Mouse (Mus musculus) hematopoietic stem cell, adult 5-6 weeks (primary cell): Measurements from ENCODE around the gene Dhx15. TPM values are rescaled to one million over a fixed set of nuclear protein-coding genes. Genes with fewer than 3 reads are reported as not detected.
"Not testable (repeated sequence)": the region's sequence is repeated elsewhere in the genome, so short reads cannot be mapped to it uniquely, and the experiment has no call there.

ENCODE experiments used
- ATAC-seq, 2 experiments: fragments of 125-278 bp in 1 of 2; replicated peaks in 1 of 2; 2 replicates each; pipeline ENCODE4 v1.8.0; 2016 to 2017; ENCODE audit warnings: inconsistent platforms in 2 of 2, mild to moderate bottlenecking in 2 of 2, moderate number of reproducible peaks in 2 of 2, low read depth in 1 of 2, moderate TSS enrichment in 1 of 2; ENCODE audit not compliant: low FRiP score in 2 of 2, poor library complexity in 2 of 2, severe bottlenecking in 2 of 2, insufficient read depth in 1 of 2, low TSS enrichment in 1 of 2
- total RNA-seq: library from RNA; stranded (forward); fragments of 172-1452, 232-1000 nt; gene quantifications from 2 replicates; pipeline ENCODE4 v1.2.3, GENCODE M21; 2017

The Dhx15 gene
- 389 and 402 TPM in 2 replicates for total RNA-seq

DNA sequence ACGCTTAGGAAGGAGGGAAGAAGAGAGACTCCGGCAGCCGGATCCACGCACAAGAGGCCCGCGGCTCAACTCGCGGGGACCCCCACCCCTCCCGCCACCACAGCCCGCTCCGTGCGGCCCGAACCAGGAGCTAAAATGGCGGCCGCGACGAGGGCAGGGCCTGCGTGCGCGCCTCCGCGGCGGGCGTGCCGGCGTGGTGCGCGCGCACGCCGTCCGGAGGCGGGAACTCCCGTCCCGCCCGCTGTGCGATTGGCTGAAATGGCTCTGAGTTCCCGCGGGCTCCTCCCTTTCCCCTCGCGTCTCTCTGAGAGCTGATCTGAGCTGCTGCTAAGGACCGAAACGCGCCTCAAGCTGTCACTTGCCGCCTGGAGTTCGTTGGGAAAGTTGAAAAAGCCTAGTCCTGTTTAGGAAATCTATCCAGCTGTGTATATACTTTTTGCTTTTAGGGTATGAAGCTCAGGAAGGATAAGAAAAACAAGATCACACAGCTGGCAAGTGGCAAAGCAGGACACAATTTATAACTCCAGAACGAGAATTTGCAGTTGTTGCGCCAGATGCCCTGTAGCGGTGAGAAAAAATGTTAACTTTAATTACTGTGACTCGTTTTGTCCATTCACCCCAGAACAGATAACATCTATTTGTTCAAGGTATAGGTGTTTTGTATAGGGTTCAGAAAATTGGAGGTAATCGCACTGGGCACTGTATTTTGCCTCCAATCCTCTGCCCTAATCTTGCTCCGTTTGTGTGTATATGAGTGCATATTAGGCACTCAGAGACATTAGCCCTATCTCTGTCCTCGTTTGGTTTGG is at the start of gene Dhx15:
Dhx15 (minus strand) TSS at position 144 of the 809 bp plus-strand sequence.
- peak; percentile 93 to 95 for ATAC-seq

DNA sequence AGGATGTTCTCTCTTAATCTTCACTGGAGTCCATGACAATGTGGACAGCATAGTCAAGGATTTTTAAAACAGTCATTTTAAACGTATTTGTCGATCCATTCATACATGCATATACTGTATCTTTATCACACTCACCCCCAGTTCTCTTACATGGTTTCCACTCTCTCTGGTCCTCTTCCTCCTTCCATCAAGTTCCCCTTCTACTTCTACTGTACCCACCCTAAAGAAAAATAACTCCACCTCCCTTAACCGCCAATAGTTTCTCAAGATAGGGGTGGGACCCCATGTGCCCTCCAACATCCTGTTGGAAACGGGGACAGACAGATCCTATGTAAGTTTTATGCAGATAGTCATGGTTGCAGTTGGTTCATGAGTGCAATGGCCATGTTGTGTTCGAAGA is 48.6 kb upstream of the Dhx15 start:
- no peak for ATAC-seq

DNA sequence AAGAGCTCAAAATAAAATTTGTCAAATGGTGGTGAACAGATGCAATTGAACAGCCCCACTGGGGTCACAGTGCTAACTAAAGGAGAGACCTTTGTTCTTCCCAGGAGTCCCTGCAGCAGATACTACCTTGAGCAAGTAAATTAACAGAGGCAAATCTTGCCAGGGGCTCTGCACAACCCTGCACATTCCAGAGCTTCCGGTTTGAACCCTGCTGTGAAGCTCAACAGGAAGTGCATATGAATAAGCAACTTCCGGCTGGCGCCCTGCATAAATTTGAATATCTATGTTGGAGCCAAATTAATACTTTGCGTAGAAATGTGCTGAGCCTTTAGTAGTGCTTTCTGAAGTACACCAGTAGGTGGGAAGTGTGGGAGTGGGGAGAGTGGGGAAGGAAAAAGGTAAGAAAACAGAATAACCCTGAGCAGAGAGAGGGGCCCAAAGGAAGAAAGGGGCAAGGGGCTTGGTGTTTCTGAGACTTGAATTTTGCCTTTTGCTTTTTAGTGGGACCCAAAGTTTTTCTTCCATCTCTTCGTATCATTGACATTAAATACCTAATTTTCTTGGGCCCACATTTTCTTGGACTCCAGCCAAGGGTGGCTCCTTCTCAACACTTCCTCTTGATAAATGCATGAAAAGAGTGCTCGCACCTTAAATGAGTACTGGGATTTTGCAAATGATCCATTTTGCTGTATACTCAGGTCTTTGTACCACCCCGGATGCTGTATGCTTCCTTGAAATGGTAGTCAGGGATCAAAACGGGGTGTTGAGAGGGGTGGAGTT is 47.8 kb upstream of the Dhx15 start:
- peak; percentile 52 to 56; a peak in 3 of 4 replicates for ATAC-seq

DNA sequence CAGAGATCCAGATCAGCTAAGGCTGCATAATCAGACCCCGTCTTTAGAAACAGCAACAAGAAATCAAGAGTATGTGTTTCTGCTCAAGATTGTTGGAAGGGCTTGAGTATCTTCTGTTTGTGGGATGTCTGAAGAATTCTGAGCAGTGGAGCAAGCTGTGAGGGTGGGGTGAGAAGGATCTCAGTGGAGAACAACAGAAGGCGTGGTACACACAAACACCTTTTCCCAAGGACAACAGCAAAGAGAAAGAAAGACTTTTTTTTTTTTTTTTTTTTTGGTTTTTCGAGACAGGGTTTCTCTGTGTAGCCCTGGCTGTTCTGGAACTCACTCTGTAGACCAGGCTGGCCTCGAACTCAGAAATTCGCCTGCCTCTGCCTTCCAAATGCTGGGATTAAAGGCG is 46.3 kb upstream of the Dhx15 start:
- not testable (repeated sequence) for ATAC-seq

DNA sequence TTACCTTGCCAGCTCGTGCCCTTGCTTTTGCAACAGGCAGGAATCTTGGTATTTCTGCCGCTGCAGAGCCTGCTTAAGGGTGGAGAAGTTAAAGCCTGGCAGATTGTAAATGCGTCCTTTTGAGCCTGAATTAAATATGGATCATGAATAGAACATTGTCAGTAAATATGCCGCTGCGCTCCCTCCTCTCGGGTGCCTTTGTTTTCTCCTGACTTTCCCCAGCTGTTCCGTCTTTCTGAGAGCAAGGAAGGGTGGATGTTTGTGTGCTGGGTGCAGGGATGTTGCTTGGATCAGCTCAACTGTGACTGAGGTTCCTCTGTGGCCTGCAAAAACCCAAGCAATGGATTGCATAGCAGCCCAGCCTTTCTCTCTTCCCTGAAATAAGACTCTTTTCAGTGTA is 44.3 kb upstream of the Dhx15 start:
- no peak for ATAC-seq

DNA sequence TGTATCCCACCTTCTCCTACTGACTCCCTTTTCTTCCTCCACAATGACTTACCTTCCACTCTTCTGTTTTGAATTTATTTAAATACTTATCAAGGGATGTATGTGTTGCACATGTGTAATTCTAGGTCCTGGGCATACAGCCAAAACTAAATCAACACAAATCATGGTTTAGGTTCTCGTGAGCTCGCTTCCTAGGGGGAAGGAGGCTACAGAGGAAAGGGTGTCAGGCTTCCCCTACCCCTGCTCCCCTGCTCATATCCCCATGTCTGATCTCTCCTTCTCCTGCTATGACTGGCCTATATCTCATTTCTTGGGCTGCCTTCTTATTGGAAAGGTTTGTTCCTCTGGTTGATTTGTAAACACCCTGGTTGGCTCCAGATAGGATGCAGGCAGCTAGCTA is 43.6 kb upstream of the Dhx15 start:
- 0 out of 4 replicates have a peak, but pooled peaks of 1 of the 2 experiments have one; percentile 19 for ATAC-seq

DNA sequence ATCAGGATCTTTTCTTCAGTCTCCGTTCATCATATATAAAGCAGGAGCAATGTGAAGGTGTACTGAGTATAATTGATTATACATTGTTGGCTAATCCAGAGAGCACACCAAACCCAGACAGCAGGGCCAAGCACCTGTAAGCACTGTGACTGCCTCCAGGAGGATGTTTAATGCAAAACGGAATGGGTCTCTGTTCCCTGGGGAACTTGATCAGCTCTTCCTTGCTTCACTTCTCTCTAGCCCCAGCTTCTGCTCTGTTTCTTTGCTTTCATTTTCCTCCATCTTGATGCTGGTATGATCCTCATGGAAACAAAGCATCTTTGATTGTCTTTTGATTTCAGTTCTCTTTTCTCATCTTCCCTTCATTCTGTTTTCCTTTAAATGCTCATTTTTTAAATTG is 42.3 kb upstream of the Dhx15 start:
- no peak for ATAC-seq

DNA sequence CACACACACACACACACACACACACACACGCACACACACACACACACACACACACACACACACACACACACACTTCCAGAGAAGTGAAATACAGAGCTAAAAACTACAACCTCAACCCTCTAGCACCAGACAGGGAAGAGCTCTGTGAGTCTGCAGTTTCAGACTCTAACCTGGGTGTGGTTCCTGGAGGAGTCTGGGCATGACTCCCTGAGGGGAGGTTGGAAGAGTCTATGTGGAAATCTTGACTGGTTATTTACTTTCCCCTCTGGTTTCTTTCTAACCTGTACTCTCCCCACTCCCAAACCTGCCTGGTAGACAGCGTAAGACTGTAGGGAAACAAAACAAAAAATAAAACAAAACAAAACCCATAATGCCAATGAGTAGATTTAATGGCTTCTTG is 41.9 kb upstream of the Dhx15 start:
- ATAC-seq, result no peak

DNA sequence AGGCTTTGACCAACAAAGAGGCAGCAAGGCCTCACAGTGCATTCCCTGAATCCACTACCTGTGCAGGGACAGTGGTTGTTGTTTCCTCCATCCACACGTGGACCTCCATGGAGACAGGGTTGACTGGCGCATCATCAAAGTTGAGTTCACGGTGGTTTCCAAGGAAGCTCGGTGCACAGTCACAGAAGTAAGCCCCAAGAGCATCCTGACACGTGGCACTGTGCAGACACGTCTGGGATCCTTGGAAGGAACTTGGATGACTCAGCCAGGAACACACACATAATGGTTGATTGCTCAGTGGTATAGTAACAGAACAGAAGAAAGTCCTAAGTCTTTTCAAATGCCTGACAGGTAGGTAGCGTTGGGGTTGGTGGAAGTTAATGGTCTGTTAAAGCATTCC is 40.2 kb upstream of the Dhx15 start:
- ATAC-seq, result no peak

DNA sequence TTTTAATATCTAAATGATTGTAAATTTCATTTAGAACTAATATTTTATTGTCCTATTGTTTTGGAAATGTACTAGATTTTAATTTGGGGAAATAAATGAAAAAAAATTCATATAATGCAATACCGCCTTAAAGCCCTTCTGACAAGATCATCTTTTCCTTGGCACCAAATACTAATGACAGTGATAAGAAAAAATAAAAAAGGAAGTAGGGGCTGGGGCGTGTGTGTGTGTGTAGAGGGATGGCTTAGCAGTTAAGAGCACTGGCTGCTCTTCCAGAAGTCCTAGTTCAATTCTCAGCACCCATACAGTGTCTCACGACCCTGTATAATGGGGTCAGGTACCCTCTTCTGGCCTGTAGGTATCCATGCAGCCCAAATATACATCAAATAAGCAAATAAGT is 36.4 kb upstream of the Dhx15 start:
- no peak for ATAC-seq

DNA sequence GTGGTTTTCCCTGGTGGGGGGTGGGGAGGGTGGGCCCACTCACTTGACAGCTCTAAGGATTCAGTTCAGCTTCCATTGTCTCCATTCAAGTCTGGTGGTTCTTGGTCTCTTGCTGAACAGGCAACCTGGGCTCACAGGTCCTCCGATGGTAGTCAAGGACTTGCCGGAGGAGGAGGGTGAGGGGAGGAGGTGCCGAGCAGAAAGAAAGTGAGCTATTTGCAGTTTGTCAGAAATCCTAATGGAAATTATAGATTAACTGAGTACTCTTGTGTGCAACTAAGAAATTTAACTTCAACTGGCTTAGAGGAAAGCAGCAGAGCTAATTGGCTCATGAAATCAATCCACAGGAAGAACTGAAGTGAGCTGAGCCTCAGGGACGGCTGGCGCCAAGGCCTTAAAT is 31.3 kb upstream of the Dhx15 start:
- ATAC-seq, result no peak

DNA sequence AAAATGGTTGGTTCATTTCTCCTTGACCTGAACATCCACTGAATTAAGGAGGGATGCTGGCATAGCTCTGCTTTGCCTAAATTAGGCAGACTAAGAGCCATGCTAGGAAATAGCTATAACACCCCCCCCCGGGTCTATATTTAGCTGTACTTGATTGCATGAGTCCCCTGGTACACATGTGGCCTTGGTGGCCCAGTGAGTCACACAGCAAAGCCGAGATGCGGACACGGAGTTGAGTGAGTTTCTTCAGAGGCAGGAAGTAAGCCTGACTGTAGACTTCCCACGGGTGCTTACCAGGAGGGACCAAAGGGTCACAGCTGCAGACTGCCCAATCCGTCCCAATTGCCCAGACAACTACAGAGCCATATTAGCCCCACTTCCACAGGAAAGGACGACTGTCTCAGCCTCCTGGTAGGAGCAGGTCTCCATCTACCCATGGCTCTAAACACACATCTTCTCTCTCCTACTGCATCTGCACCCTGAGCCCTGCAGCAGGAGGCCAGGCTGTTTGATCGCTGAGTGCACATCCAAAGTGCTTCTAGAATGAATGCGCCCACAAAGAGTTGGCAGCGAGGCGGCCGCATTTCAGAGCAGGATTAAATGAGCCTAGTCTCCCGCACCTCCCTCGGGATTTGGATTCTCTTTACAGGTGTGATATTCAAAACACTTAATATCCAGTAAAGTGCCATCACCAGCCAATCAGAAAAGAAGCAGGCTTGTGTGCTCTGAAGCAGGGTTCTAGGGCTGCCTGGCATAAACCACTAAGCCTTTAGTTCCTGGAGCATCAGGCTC is 29.9 kb upstream of the Dhx15 start:
- peak in 1 of 2 experiments; percentile 42; a peak in 1 of 4 replicates for ATAC-seq

DNA sequence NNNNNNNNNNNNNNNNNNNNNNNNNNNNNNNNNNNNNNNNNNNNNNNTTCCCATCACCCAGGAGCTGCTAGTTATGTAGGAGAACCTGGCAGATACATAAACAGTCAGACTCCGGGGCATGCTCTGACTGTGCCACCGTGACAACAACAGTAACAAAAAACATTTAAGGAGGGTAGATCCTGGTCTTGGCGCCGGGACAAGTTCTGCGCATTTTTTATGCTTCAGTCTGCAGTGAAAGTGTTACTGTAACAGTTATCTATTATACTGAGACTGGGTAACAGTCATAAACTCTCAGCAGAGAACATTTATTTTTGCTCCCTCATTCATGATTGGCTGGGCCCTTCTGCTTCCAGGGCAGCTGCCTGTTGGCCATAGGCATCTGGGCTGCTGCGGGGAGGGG is 27.9 kb upstream of the Dhx15 start:
- ATAC-seq, result no peak

DNA sequence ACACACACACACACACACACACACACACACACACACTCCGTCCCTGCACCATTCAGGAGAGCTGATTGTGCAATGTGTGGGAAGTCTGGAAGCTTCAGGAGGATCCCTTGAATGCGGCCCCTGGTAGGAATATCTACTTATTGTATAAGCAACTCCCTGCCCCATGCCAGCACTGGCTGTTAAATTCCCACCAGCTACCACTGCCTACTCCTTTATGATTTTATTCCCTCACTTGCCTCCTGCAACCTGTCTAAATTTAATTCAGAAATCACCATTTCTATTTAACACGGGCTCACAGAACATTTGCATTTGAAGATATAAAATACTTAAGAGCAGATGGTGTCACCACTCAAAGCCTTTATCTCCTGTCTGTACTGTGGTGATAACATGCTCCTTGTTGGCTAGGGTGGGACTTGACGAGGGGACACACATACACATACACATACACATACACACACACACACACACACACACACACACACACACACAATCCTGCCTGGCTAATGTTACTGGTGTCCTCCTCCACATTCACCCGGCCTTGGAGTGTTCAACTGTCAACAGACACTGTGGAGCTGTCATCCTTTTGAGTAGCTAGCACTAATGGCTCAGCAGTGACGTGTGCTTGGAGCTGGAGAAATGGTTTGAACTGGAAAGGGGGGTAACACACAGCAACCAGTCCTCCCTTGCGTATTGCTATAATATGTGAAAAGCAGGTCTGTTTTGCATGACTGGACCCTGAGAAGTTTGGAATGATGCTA is 23.0 kb upstream of the Dhx15 start:
- ATAC-seq, result no peak; a peak in 1 of 4 replicates

DNA sequence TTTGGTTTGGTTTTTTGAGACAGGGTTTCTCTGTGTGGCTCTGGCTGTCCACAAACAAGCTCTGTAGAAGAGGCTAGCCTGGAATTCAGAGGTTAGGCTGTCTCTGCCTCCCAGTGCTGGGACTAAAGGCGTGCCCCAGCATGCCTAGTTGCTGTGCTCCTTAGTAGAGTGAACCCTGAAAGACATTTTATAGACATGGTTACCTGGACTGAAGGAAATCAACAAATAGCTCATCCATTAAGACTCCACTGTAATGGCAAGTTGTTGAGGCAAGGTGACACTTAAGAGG is 810 bp upstream of the Dhx15 start:
- ATAC-seq, result no peak

DNA sequence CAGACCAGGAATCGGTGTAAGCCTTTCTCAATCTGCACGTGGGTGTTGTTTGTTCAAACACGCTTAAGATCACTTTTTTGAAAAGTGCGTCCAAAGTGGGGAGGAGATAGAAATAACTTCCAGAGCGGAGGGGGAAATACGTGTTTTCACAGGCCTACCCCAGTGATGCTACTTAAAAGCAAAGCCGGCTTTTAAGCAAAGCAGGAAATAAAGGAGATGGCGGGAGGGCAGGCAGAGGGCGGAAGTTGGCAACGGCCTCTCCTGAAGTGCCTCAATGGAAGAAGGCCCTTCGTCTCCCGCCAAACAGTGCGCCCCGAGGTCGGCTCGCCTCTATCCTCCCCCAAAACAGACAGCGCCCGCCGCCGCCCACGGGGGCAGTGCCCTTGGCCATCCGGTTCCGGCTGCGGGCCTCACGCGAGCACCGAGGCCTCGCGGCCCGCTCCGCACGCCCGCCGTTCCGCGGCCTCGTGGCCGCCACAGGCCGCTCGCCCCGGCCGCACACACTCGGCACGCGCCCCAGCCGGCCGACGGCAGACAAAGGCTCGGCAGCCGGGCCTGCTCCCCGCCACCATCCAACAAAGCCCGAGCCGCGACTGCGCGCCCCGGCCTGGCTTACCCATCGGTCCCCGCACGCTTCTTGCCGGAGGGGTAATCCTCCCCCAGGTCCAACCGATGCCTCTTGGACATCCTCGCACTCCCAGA is 499 bp downstream of the Dhx15 start:
- peak; percentile 53 to 54 for ATAC-seq

DNA sequence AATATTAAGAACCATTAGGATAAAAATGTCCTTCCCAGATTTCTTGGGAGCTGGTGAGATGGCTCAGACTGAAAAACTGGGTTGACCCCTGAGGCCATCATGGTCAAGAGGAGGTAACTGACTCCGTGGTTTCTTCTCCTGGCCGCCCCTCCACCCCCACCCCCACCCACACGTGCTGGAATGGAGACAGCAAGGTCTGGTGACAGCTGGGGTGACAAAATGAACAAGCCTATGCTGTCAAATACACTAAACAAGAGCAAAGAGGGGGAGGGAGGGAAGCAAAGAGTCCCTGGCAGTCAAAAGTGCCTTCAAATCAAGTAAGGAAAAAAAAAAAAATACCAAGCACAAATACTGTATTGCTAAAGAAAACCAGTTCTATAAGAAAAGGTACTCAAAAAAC is 2.1 kb downstream of the Dhx15 start:
- ATAC-seq, result no peak
